Mouse (Mus musculus): ENCODE measurements around the gene Faah.

The Faah gene

DNA sequence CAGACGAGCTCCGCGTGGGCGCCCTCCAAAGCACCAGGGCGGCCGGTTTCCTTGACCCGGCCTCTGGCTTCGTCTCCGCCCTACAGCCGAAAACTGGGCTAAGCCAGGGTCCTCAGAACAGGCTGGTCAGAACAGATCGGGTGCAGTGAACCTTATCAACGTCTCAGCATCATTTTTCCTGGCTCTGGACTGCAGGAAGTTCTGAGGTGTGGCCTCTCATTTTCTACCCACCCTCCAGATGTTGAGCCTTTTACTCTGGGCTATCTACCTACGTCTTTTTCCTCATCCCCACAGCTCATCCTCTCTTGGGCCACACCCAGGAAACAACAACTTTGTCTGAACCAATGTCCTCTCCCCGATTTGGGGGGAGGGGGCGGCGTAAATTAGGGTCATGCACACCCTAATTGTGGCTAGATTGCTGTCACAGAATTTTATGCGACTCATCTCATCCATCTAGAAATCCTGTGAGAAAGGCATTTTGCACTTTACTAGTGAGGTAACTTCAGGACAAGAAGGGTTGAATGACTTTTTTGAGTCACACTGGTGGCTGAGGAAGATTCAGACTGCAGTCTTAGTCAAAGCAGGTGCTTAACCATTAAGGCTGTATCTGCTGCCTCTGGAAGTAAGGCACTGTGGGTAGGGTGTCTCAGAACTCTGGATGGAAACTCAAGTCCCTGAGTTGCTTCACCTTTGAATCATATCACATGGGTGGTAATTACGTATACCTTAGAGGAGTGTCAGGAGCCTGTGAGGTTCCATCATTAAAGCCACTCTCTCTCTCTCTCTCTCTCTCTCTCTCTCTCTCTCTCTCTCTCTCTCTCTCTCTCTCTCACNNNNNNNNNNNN lies at the start of gene Faah:
TSS of gene Faah (minus strand) at position 25 of the 845 bp plus-strand sequence.
- DNase-seq (ENCODE audit: low spot score in 2 of 2) = no peak

DNA sequence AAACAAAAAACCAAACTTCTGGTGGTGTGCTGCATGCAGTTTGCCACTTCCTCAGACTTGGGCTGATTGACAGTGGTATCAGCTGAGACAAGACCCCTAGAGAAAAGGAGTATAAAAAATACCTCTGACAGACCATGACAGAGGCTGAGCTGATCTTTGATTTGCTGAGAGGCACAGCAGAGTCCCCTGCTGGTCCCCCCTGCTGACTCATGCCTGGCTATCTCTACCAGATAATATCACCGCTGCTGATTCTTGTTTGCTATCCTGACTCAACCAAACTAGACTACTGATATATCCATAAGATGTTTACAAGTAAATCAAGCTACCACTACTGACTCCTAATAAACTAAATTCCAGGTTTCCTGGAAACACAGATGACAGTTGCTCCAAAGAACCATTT lies 46.1 kb upstream of the Faah start:
- DNase-seq (ENCODE audit: low spot score in 2 of 2) = no peak

DNA sequence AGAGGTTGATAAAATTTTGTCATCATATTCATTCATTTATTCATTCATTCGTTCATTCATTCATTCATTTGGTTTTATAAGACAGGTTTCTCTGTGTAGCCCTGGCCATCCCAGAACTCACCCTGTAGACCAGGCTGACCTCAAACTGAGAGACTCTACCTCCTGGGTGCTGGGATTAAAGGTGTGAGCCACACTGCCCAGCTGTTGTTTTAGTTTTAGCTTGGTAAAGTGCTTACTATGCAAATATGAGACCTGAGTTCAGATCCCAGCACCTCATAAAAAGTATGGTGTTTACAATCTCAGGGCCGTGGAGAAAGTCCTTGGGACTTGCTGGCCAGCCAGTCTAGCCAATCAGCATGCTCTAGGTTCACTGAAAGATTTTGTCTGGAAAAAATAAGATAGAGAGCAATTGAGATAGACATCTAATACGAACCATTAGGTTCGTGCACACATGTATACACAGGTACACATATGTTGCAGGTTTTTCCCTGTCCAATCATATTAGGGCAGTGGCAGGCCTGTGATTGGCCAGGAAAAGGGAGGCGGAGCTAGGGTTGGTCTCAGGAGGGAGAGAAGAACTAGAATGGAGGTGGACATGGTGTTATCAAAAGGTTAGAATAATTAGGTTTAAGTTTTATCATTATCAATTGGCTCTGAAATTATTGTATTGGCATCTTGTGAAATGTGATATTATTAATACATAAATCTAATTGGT lies 41.4 kb upstream of the Faah start:
- DNase-seq (ENCODE audit: low spot score in 2 of 2) = no peak

DNA sequence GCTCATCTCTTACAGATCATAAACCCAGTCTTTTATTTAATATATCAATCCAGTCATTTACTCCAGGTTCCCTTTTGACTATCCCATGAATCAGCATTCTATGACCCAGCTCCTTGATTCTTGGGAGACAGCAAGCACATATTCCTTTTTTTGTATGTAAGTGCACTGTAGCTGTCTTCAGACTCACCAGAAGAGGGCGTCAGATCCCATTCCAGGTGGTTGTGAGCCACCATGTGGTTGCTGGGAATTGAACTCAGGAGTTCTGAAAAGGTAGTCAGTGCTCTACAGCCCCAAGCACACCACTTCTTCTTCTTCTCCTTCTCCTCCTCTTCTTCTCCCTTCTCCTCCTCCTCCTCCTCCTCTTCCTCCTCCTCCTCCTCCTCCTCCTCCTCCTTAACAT lies 39.8 kb upstream of the Faah start:
- no peak for DNase-seq (ENCODE audit: low spot score in 2 of 2)

DNA sequence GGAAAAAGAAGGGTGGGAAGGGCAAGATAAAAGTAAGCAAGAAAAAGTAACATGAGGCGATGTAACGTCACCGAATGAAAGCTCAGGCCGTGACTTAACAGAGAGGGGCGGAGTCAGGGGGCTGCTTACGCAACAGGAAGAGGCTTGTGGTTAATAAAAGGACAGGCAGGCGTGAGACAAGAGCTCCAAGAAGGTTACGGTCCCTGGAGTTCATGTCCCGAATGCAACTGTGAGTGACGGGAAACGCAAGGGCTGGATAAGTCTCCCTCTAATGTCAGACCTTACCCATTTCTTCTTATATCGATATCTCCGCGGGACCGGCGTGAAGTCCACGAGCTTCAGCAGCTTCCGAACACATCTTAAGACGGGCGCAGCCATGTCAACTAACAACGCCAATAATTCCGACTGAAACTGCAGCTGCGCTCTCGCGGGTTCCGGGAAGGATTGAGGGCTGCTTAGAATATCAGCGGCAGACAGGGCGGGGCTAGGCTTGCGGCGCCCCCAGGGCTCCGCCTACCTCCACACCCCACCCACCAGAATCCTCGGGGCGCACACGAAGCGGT lies 35.8 kb upstream of the Faah start, which contains the start of gene Nsun4:
TSS of gene Nsun4 (minus strand) at position 478 of the 563 bp plus-strand sequence.
- DNase-seq (ENCODE audit: low spot score in 2 of 2) = peak; percentile 91 to 93

DNA sequence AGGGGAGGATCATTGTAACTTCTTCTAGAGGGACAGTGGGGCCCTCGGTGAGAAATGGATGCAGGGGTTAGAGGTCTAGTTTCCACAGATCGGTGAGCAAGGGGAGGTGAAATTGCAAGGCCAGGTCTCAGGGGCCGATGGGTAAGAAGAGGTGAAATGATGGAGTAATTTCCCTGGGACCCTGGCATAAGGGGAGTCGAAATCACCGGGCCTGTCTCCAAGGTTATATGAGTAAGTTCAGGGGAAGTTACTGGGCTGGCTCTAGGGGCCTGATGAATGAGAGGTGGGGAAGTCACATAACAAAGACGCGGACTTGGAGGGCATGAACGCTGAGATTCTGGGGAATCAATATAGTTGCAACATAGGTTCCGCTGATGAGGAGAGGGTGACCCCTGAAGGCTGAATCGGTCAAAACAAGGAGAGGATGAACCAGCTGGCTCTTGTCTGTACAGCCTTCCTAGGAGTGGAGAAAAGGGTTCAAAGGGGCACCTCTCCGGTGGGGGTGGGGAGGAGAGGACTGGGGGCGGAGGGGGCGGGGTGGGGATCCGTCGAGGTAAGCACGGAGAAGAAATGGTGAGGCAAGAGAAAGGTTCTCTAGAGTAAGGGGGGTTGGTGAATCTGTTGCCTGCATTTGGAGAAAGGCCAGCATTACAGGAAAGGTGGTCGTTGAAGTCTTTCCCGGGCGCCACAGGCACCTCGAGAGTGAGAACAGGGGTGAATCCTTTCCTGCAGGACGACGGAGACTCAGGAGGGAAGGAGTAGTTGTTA lies 35.0 kb upstream of the Faah start:
- no peak for DNase-seq (ENCODE audit: low spot score in 2 of 2)

DNA sequence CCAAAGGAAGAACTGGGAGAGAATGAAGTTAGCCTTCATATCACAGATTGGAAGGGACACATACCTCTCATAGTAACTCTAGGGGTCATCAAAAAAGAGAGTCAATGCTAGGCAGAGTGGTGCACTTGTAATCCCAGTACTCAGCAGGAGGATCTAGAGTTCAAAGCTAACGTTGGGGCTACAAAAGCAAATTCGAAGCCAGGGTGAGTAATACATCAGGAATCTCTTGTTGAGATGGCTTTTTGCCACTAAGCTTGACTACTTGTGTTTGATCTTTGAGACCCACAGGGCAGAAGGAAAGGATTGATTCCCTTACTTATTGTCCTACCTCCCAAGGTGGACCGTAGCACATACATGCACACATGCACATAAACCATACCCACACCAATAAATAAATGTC lies 31.5 kb upstream of the Faah start:
- DNase-seq (ENCODE audit: low spot score in 2 of 2) = no peak

DNA sequence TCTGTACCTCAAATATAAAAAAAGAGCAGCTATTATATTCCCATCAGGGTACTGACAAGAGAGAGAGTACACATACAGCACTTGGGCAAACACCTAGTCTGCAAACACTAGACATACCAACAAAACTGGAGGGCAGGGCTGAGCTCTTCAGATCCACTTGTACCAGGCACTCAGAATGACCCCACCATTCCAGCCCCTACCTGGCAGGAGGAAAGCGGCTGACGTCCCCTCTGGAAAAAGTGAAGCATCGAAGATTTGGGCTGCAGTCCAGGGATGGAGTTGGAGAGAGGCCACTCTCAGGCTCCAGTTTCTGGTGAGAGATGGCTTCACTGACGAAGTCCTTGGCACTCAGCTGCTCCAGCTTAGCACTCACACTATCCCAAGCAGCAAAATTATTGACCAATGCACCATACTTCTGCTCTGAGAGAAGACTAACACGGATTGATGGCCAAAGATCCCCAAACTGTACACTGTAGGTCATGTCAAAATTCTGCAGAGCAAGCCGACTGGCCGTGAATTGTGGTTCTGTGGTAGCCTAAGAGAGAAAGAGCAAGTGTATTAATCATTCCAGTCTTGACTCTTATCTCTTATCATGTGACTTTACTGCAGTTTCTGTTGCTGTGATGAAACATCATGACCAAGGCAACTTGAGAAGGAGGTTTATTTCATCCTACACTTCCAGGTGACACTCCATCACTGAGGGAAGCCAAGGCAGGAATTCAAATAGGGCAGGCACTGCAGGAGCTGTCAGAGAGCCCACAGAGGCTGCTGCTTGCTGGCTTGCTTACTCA lies 30.6 kb upstream of the Faah start:
- no peak for DNase-seq (ENCODE audit: low spot score in 2 of 2)

DNA sequence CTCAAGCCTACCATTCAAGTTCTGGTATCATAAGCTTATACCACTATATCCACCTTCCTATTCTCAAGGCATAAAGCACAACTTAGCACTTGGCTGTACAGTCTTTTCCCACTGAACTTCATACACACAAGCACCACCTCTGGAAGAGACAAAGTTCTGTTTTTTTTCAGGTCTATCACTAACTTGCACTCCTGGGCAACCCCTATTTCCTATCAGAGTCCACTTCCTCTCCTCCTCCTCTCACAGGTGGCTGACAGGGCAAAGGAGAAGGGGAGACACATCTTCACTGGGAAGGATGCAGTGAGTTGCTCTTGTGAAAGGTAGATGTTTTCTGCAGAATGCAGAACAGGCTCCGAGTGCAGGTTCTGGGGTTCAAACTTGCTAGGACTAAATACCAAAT lies 30.0 kb upstream of the Faah start:
- DNase-seq (ENCODE audit: low spot score in 2 of 2) = no peak

DNA sequence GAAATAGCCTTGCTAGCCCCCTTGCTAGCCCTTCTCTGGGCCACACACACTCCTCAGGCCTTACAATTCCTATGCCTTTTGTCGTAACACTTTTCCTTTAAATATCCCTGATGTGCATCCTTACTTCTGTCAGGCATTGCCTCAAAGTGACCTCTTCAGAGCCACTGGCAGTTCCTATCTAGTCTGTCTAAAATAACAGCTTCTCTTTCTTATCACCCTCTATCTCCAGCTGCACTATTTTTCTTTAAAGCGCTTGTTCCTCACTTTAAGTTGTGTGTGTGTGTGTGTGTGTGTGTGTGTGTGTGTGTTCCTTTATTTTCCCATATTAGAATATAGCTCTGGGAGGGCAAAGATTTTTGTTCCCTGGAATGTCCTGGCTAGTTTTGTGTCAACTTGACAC lies 28.9 kb upstream of the Faah start:
- no peak for DNase-seq (ENCODE audit: low spot score in 2 of 2)

DNA sequence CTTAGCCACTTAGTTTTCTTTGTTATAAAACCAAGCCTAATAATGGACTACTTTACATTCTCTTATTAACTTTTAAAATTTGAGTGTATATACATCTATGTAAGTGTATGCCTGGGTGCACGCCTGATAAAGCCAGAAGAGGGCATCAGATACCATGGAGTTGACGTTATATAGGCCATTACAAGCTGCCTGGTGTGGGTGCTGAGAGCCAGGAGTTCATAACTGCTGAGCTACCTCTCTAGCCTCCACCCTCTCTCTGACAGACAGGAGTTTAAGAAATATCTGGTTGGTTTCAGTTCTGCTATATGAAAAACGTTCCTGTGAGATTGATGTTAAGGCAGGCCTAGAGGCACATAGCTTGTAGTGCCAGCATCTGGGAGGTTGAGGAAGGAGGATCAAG lies 24.5 kb upstream of the Faah start:
- DNase-seq (ENCODE audit: low spot score in 2 of 2) = no peak

DNA sequence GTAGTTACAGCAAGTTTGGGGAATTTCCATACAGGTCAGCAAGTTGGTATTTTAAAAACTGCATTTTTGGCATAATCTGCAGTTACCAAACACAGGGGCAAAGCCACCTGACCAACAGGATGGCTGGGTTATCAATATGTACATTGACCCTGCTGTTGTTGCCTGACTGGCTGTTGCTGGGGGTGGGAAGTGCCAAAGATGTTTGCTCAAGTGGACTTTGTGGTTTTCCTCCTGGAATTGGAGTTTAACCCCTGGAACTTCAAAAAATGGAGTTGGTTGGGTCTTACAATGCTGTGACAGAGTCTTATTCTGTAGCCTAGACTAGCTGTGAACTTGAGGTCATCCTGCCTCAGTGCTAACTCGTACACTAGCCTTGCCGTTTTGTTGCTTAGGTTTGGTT lies 22.7 kb upstream of the Faah start:
- DNase-seq (ENCODE audit: low spot score in 2 of 2) = no peak

DNA sequence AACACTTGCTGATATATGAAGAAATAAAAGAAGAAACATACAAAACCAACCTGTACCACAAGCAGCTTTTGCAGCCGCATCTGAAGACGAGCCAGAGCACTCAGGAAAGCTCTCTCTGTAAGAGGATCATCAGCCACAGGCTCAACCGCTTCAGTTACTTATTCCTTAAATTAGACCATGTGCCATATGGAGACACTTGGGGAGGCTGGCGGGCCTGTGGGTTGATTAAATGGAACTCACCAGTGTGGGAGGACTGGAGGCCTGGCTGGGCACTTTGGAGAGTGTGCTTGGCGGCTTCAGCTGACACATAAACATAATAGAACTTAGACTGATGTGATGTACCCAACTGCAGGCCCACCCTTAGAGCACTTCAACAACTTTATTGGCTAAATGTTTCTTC lies 15.6 kb upstream of the Faah start:
- DNase-seq (ENCODE audit: low spot score in 2 of 2) = peak; percentile 39 to 77

DNA sequence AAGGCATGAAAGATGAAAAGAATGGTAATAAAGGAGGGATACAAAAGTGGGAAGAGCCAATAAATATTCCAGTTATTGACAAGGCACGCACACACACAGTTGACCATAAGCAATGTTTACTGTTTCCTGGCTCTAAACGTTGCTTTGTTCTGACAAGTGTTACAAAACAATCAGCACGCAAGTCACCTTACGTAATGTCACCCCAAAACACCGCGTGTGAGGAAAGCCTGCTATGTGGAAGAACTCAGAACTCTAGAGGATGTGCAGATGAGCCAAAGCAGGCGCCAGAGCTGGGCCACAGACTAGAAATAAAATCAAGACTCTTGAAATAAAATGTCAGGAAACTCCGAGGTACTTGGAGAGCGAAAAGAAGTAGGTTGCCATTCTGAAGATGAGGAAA lies 15.2 kb upstream of the Faah start:
- DNase-seq (ENCODE audit: low spot score in 2 of 2) = no peak

DNA sequence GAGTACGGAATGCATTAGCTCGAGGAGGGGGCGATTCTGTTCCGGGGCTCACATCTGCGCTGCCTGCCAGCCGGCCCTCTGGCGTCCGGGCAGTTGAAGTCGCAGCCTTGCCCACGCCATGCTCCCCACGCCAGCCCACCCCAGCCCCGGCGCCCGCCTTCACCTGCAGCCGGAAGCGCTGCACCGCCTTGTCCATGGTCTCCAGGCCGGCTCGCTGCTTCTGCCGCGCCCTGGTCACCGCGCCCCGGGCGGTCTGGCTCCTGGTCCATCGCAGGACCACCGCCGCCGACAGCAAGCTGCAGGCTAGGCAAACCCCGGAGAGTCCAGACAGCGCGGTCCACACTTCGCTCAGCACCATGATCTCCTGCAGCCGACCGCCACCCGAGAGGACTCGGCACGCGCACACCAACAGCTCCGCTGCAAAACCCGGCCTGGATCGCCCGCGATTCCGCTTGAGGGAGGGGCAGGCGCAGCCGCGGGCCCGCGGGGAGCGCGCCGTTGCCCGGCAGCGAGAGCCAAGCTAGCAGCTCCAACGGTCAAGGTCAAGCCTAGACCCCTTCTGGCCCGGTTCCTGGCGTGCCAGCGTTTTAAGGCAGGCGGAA lies 325 bp downstream of the Faah start:
- peak; percentile 76 to 81 for DNase-seq (ENCODE audit: low spot score in 2 of 2)

DNA sequence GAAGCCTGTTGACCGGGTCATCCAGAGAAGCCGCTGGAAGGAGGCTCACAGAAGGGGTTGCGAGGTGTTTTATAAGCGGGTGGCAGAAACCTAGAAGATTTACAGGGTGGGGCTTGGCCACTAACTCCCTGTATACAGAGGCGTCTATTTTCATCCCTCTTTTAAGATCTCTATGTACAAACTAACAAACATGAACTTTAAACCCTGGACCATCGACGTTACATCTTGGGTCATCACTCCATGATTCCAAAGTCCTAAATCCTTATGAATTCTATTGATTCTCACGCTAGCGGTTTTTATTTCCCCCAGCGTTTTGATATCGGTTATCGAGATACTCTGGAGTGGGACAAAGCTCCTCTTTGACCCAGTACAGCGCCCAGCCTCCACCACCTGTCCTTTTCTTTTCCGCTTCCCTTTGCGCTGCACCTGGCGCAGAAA lies 845 bp downstream of the Faah start:
- no peak for DNase-seq (ENCODE audit: low spot score in 2 of 2)

DNA sequence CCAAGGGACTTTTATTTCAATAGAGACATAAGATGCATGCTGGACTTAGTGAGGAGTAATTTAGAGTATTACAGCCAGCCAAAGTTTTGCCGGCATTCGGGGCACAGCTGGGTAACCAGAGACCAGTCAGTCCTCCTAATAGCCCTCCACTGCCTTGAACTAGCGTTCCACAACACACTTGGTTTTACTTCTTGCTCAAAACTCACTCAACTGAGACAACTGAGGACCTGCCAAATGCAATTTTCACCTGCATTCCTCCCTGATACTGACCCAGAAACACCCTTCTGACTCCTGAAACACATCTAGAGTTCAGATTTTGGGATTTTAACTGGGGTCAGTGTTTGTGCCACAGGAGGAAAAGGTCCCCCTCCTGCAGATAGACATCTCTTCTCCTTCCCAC lies 1.3 kb downstream of the Faah start:
- DNase-seq (ENCODE audit: low spot score in 2 of 2) = no peak

DNA sequence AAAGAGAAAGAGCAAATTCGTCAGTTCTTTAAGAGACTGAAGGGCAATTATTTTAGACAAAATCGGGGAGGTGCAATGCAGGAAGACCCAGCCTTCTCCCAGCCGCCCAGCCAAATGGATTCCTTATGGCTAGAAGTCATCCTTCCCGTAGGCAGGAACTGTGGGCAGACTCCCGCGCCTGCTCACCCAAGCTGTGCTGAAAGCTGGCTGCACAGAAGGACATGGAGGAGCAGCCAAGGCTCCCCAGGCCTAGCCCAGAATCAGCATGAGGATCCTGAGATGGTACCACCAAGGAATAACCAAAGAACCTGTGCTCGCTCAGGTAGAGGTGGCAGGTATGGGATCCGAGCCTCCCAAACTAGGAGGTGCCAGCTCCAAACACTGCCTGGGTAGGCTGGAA lies 1.7 kb downstream of the Faah start:
- peak; percentile 65 to 68 for DNase-seq (ENCODE audit: low spot score in 2 of 2)

DNA sequence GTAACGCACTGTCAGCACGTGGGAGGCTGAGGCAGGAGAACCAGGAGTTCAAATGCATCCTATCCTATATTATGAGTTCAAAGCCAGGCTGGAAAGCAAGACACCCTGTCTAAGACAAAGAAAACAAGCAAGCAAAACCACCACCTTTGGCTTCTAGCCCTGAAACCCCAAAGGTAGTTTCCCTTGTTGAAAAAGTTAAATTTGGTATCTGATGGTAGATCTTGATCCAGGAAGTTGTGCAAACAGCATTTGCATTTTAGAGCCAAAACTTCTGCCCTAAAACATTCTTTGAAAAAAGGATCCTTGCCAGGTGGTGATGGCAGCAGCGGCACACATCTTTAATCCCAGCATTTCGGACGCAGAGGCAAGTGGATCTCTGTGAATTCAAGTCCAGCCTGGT lies 2.2 kb downstream of the Faah start:
- no peak for DNase-seq (ENCODE audit: low spot score in 2 of 2)

DNA sequence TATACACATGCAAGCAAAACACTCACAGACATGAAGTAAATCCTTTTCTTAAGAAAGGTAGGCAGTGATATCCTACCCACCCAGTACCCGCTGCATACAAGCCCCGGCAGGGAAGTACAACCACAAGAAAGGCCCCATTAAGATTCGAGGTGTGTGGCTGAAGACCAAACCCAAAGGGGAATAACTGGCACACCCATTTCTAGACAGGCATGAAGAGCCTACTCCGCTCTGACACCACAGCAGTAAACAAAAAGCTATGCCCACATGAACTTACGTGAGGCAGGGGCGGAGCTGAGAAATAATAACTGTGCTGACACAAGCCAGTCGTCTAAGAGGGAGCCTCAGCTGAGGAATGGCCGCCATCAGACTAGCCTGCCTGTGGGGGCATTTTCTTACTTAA lies 7.5 kb downstream of the Faah start:
- no peak for DNase-seq (ENCODE audit: low spot score in 2 of 2)

DNA sequence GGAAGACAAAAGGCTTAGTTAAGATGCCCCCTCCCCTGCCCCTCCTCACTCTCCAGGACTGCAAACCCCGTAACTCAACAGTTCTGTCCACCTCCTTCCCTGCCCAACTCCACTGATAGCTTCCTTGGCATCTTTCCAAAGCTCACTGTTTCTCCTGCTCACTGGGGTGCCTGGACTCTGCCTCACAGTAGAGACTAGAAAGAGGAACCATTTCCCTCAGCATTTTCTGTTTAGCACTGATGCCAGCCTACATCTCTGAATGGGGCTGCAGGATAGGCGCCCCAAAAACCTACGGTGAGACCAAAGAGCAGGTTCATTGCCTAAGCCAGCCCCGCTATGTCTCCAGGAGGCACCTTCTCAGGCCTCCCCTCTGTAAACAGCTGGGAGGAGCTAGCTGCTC lies 16.5 kb downstream of the Faah start:
- DNase-seq (ENCODE audit: low spot score in 2 of 2) = no peak

All from frontal cortex, postnatal 36 days (tissue).